Mouse (Mus musculus): Measurements from ENCODE around the gene Slc2a12. TPM values are rescaled to one million over a fixed set of nuclear protein-coding genes. Genes with fewer than 3 reads are reported as not detected.
A peak's percentile ranks its signal among the peaks of the same experiment; 100 is the strongest.

Slc2a12 gene
- total and polyA plus RNA-seq, 2 experiments from 2014 or later = 1.9 to 4.4 TPM

GRCm38 (mm10) chr10:22703844-22704243 lies 59.0 kb downstream of the Slc2a12 start:
- H3K27ac ChIP-seq (ENCODE audit: low read depth) = no peak overlapping the region
- DNase-seq (ENCODE audit: low spot score) (no peak), ATAC-seq (ENCODE audit: insufficient read depth, low read depth) (no peak)
- H3K4me2 ChIP-seq (ENCODE audit: low read depth, low read length) = no peak overlapping the region
- no peak for TF ChIP-seq EP300 (IDR thresholded peaks at IDR 0.05; ENCODE audit: low read depth)
- no peak for TF ChIP-seq CTCF (IDR thresholded peaks at IDR 0.05; ENCODE audit: low read depth)
- no peak overlapping the region for H3K9ac ChIP-seq (replicated peaks; ENCODE audit: low read depth, low read length)
- H3K36me3 ChIP-seq (replicated peaks; ENCODE audit: control insufficient read depth, insufficient read depth, low read length) = peaks cover 39% of the 10 kb centered on the region
- H3K27me3 ChIP-seq (ENCODE audit: control insufficient read depth, insufficient read depth, low read length) = no peaks in the 10 kb centered on the region
- 88% methylated on average over 6 of the region's 6 CpGs for WGBS
- no peak overlapping the region for H3K4me3 ChIP-seq (ENCODE audit: low read depth, low read length)
- H3K4me1 ChIP-seq (ENCODE audit: control insufficient read depth, insufficient read depth) = peaks cover 9% of the 10 kb centered on the region
- H3K9me3 ChIP-seq (replicated peaks; ENCODE audit: control insufficient read depth, low read length) = no peaks in the 10 kb centered on the region

DNA sequence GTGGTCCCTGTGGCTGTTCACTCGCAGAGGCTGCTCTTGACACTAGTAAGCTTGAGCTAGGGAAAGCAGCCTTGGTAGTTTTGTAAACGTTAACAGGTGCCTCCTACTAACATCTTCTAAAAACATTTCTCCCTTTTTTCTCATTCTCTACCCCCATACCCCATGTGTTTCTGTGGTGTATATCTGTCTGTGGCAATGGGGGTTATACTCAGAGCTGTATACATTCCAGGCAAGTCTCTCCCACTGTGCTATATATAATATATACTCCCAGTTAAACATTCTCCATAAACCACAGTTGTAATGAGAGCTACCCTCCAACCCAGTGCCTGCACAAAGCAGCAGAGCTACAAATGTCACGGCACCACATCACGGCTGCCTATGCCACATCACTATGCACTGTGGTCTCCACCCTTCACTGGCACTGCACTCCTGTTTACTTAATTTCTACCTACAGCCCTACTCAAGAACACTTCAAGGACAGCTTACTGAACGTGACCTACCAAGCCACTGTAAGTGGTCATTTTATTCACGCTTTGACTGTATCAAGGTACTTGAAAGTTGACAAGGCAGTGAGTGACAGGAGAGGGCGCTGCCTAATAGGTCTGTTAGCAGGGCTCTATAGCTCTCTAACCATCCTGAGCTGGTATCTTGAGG lies 63.5 kb downstream of the Slc2a12 start:
- 48% methylated on average over 7 of the region's 7 CpGs for WGBS
- no peaks in the 10 kb centered on the region for H3K9me3 ChIP-seq (replicated peaks; ENCODE audit: control insufficient read depth, low read length)
- H3K36me3 ChIP-seq (replicated peaks; ENCODE audit: control insufficient read depth, insufficient read depth, low read length) = peaks cover 45% of the 10 kb centered on the region
- H3K4me2 ChIP-seq (ENCODE audit: low read depth, low read length) = no peak overlapping the region
- no peak for TF ChIP-seq CTCF (IDR thresholded peaks at IDR 0.05; ENCODE audit: low read depth)
- no peak for TF ChIP-seq EP300 (IDR thresholded peaks at IDR 0.05; ENCODE audit: low read depth)
- H3K4me3 ChIP-seq (ENCODE audit: low read depth, low read length) = no peak overlapping the region
- 0 out of 2 replicates have a peak, but pooled peaks cover 2% of the 10 kb centered on the region for H3K4me1 ChIP-seq (ENCODE audit: control insufficient read depth, insufficient read depth)
- H3K27me3 ChIP-seq (ENCODE audit: control insufficient read depth, insufficient read depth, low read length) = no peaks in the 10 kb centered on the region
- H3K9ac ChIP-seq (replicated peaks; ENCODE audit: low read depth, low read length) = no peak overlapping the region
- ATAC-seq (ENCODE audit: insufficient read depth, low read depth) = peak; percentile 63
- peak; percentile 54 for DNase-seq (ENCODE audit: low spot score)
- 0 out of 2 replicates have a peak overlapping the region, but pooled peaks have one; percentile 3 for H3K27ac ChIP-seq (ENCODE audit: low read depth)

- Histone ChIP-seq H3K4me3 (ENCODE audit: low read depth, low read length) (no peak overlapping the region), H3K27ac (ENCODE audit: low read depth) (no peak overlapping the region), H3K9ac (replicated peaks; ENCODE audit: low read depth, low read length) (no peak overlapping the region), H3K27me3 (ENCODE audit: control insufficient read depth, insufficient read depth, low read length) (no peaks in the 10 kb centered on the region), H3K9me3 (replicated peaks; ENCODE audit: control insufficient read depth, low read length) (no peaks in the 10 kb centered on the region), H3K36me3 (replicated peaks; ENCODE audit: control insufficient read depth, insufficient read depth, low read length) (peaks cover 37% of the 10 kb centered on the region), H3K4me2 (ENCODE audit: low read depth, low read length) (no peak overlapping the region), H3K4me1 (ENCODE audit: control insufficient read depth, insufficient read depth) (0 out of 2 replicates have a peak, but pooled peaks cover 2% of the 10 kb centered on the region)
- ATAC-seq (ENCODE audit: insufficient read depth, low read depth) (no peak), DNase-seq (ENCODE audit: low spot score) (no peak)
- WGBS = 79% methylated on average over 13 of the region's 13 CpGs
- TF ChIP-seq EP300 (IDR thresholded peaks at IDR 0.05; ENCODE audit: low read depth) = no peak
- no peak for TF ChIP-seq CTCF (IDR thresholded peaks at IDR 0.05; ENCODE audit: low read depth)
Measured at GRCm38 (mm10) chr10:22710173-22710777, 65.5 kb downstream of the Slc2a12 start.

GRCm38 (mm10) chr10:22712955-22713354 lies 68.1 kb downstream of the Slc2a12 start:
- no peaks in the 10 kb centered on the region for H3K27me3 ChIP-seq (ENCODE audit: control insufficient read depth, insufficient read depth, low read length)
- peaks cover 16% of the 10 kb centered on the region; the same call in 1 of the 2 replicates for H3K36me3 ChIP-seq (replicated peaks; ENCODE audit: control insufficient read depth, insufficient read depth, low read length)
- no peaks in the 10 kb centered on the region for H3K9me3 ChIP-seq (replicated peaks; ENCODE audit: control insufficient read depth, low read length)
- H3K4me1 ChIP-seq (ENCODE audit: control insufficient read depth, insufficient read depth) = 0 out of 2 replicates have a peak, but pooled peaks cover 2% of the 10 kb centered on the region
- no peak overlapping the region for H3K4me2 ChIP-seq (ENCODE audit: low read depth, low read length)
- 87% methylated on average over 2 of the region's 2 CpGs for WGBS
- no peak overlapping the region for H3K27ac ChIP-seq (ENCODE audit: low read depth)
- H3K4me3 ChIP-seq (ENCODE audit: low read depth, low read length) = no peak overlapping the region
- ATAC-seq (ENCODE audit: insufficient read depth, low read depth) = no peak
- no peak for DNase-seq (ENCODE audit: low spot score)
- no peak overlapping the region for H3K9ac ChIP-seq (replicated peaks; ENCODE audit: low read depth, low read length)
- TF ChIP-seq EP300 (IDR thresholded peaks at IDR 0.05; ENCODE audit: low read depth) (no peak), CTCF (IDR thresholded peaks at IDR 0.05; ENCODE audit: low read depth) (no peak)

- peak; percentile 74 for DNase-seq (ENCODE audit: low spot score)
- Histone ChIP-seq H3K36me3 (replicated peaks; ENCODE audit: control insufficient read depth, insufficient read depth, low read length) (peaks cover 13% of the 10 kb centered on the region; the same call in 1 of the 2 replicates), H3K4me1 (ENCODE audit: control insufficient read depth, insufficient read depth) (0 out of 2 replicates have a peak, but pooled peaks cover 5% of the 10 kb centered on the region), H3K9ac (replicated peaks; ENCODE audit: low read depth, low read length) (no peak overlapping the region), H3K4me2 (ENCODE audit: low read depth, low read length) (no peak overlapping the region), H3K27me3 (ENCODE audit: control insufficient read depth, insufficient read depth, low read length) (no peaks in the 10 kb centered on the region), H3K9me3 (replicated peaks; ENCODE audit: control insufficient read depth, low read length) (no peaks in the 10 kb centered on the region), H3K4me3 (ENCODE audit: low read depth, low read length) (no peak overlapping the region), H3K27ac (ENCODE audit: low read depth) (no peak overlapping the region)
- peak; percentile 69 for ATAC-seq (ENCODE audit: insufficient read depth, low read depth)
- TF ChIP-seq EP300 (IDR thresholded peaks at IDR 0.05; ENCODE audit: low read depth) = no peak
- TF ChIP-seq CTCF (IDR thresholded peaks at IDR 0.05; ENCODE audit: low read depth) = peak; percentile 85
- WGBS = 48% methylated on average over 4 of the region's 4 CpGs
Measured at GRCm38 (mm10) chr10:22714520-22714919, 69.7 kb downstream of the Slc2a12 start.

Measured in heart, postnatal 0 days (tissue).